ENCODE assay signal across 8 mouse cellular contexts in the genomic region with DNA sequence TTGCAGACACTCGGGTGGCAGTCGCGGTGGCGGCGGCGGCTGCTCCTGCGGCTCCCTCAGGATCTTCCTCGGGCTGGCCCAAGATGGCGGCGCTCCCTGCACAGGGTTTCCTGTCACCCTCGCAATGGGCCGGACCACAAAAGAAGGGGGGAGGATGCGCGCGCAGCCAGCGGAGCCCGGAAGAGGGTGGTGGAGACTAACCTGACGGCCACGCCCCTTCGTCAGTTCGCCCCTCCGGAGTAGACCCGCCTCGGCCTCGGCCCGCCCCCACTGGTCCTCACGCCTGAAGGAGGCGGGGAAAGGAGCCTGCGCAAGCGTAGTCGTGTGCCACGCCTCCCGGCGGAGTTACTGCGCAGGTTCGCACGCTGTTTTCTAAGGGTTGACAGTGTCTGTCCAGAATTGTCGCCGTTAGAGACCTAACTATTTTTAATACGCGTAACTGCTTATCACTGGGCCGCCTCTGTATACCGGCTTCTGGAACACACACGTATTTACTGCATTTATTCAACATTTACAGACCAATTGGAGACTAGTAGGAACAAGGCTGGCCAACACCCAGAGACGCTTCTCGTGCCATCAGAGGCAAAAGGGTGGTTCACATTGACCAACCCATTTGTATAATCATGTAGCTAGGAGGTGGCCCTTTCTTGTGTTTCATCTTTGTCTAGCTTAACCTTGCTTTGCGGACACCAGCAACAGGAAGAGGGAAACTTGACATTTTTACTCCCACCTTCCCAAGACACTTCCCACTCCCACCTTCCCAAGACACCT. TPM values are rescaled to one million over a fixed set of nuclear protein-coding genes. Genes with fewer than 3 reads are reported as not detected.
DNase-seq lines count a peak whose midpoint lies in the region; ATAC-seq and TF ChIP-seq lines count a peak whose summit lies in the region.

A gene (minus strand): TSS at position 223 of the 771 bp plus-strand sequence.

- intact Hi-C loops in heart, adult 2 months (cut with DNase I): loop anchor here (5.0 kb wide), 1 partner anchor 136 kb away; a partner anchor contains a TSS

- under 1% methylated on average over 35 of the region's 47 CpGs for WGBS in embryonic facial prominence, embryonic 14.5 days
- WGBS in heart, adult 2 months: under 1% methylated on average over 47 of the region's 47 CpGs
- under 1% methylated on average over 47 of the region's 47 CpGs for WGBS in limb, embryonic 13.5 days
- WGBS in midbrain, embryonic 16.5 days: 0% methylated on average over 47 of the region's 47 CpGs

- 0 out of 2 replicates have a peak, but pooled peaks cover 5% of the 10 kb centered on the region for H3K79me2 ChIP-seq in heart, adult 2 months (replicated peaks; ENCODE audit: control insufficient read depth, insufficient read depth, low read length)

- peak; percentile 75 for TF ChIP-seq EP300 in heart, adult 2 months (IDR thresholded peaks at IDR 0.05; ENCODE audit: insufficient read depth, low read depth, low read length)

- H3K4me2 ChIP-seq in embryonic facial prominence, embryonic 14.5 days (ENCODE audit: low read depth, low read length): peak within 1 kb of the TSS; percentile 86
- H3K4me2 ChIP-seq in limb, embryonic 13.5 days (replicated peaks): peak within 1 kb of the TSS; percentile 93
- peak within 1 kb of the TSS; percentile 94 for H3K4me2 ChIP-seq in midbrain, embryonic 16.5 days (ENCODE audit: low read length)

- H3K9ac ChIP-seq in embryonic facial prominence, embryonic 14.5 days (ENCODE audit: low read depth, low read length): peak within 1 kb of the TSS; percentile 100
- peak within 1 kb of the TSS; percentile 100 for H3K9ac ChIP-seq in heart, adult 2 months (ENCODE audit: low read depth, low read length)
- H3K9ac ChIP-seq in limb, embryonic 13.5 days: peak within 1 kb of the TSS; percentile 100
- peak within 1 kb of the TSS; percentile 99 for H3K9ac ChIP-seq in midbrain, embryonic 16.5 days (ENCODE audit: low read depth, low read length)

- TF ChIP-seq POLR2A in heart, adult 2 months (IDR thresholded peaks at IDR 0.05; ENCODE audit: insufficient read depth, low read depth, low read length): peak; percentile 99

- H3K4me3 ChIP-seq in embryonic facial prominence, embryonic 14.5 days (ENCODE audit: low read depth, low read length): peak within 1 kb of the TSS; percentile 99
- H3K4me3 ChIP-seq in heart, adult 2 months: peak within 1 kb of the TSS; percentile 86
- H3K4me3 ChIP-seq in limb, embryonic 13.5 days: peak within 1 kb of the TSS; percentile 100
- H3K4me3 ChIP-seq in midbrain, embryonic 16.5 days (ENCODE audit: low read depth, low read length): peak within 1 kb of the TSS; percentile 71

- peak; percentile 25; the same call in 1 of the 2 replicates for TF ChIP-seq CTCF in heart, adult 2 months (IDR thresholded peaks at IDR 0.05)

- H3K36me3 ChIP-seq in embryonic facial prominence, embryonic 14.5 days (ENCODE audit: control insufficient read depth, insufficient read depth, low read length): 0 out of 2 replicates have a peak, but pooled peaks cover 7% of the 10 kb centered on the region
- H3K36me3 ChIP-seq in heart, adult 2 months (ENCODE audit: control insufficient read depth, insufficient read depth, low read length): peaks cover 22% of the 10 kb centered on the region
- 0 out of 2 replicates have a peak, but pooled peaks cover 2% of the 10 kb centered on the region for H3K36me3 ChIP-seq in limb, embryonic 13.5 days
- no peaks in the 10 kb centered on the region for H3K36me3 ChIP-seq in midbrain, embryonic 16.5 days (ENCODE audit: control insufficient read depth, insufficient read depth, low read length)

- H3K9me3 ChIP-seq in embryonic facial prominence, embryonic 14.5 days (ENCODE audit: control insufficient read depth, low read length): no peaks in the 10 kb centered on the region
- H3K9me3 ChIP-seq in limb, embryonic 13.5 days: no peaks in the 10 kb centered on the region
- no peaks in the 10 kb centered on the region for H3K9me3 ChIP-seq in midbrain, embryonic 16.5 days (replicated peaks; ENCODE audit: control insufficient read depth, low read length, poor library complexity, severe bottlenecking)

- H3K27ac ChIP-seq in embryonic facial prominence, embryonic 14.5 days (replicated peaks; ENCODE audit: low read depth, low read length): peak within 1 kb of the TSS; percentile 99
- peak within 1 kb of the TSS; percentile 99 for H3K27ac ChIP-seq in heart, adult 2 months
- H3K27ac ChIP-seq in limb, embryonic 13.5 days: peak within 1 kb of the TSS; percentile 98
- H3K27ac ChIP-seq in midbrain, embryonic 16.5 days (ENCODE audit: low read length): peak within 1 kb of the TSS; percentile 99

- no peaks in the 10 kb centered on the region for H3K27me3 ChIP-seq in embryonic facial prominence, embryonic 14.5 days (replicated peaks; ENCODE audit: control insufficient read depth, insufficient read depth, low read length)
- H3K27me3 ChIP-seq in heart, adult 2 months (ENCODE audit: control insufficient read depth, insufficient read depth, low read length): no peaks in the 10 kb centered on the region
- H3K27me3 ChIP-seq in limb, embryonic 13.5 days: peaks cover 11% of the 10 kb centered on the region
- no peaks in the 10 kb centered on the region; the same call in 1 of the 2 replicates for H3K27me3 ChIP-seq in midbrain, embryonic 16.5 days (ENCODE audit: control insufficient read depth, insufficient read depth, low read depth, low read length)

- H3K4me1 ChIP-seq in embryonic facial prominence, embryonic 14.5 days (ENCODE audit: control insufficient read depth, insufficient read depth, low read length): peaks cover 16% of the 10 kb centered on the region
- peaks cover 8% of the 10 kb centered on the region for H3K4me1 ChIP-seq in heart, adult 2 months (ENCODE audit: control insufficient read depth, insufficient read depth, low read length)
- peaks cover 15% of the 10 kb centered on the region for H3K4me1 ChIP-seq in limb, embryonic 13.5 days
- peaks cover 25% of the 10 kb centered on the region for H3K4me1 ChIP-seq in midbrain, embryonic 16.5 days (ENCODE audit: control insufficient read depth, insufficient read depth, low read length)

- peak; percentile 99 for DNase-seq in 3T3-L1 (ENCODE audit: low read depth, low spot score)
- peak; percentile 100 for DNase-seq in adrenal gland, postnatal 4 days (ENCODE audit: low spot score in 2 of 2)
- peak; percentile 99 for DNase-seq in embryonic facial prominence, embryonic 14.5 days (ENCODE audit: low spot score)
- peak; percentile 99 to 100 for DNase-seq in heart, adult 2 months
- DNase-seq in kidney, adult 8-10 months: peak; percentile 99
- peak; percentile 99 to 100 for DNase-seq in spleen, postnatal 10 days (ENCODE audit: low spot score in 2 of 2)

- ATAC-seq in embryonic facial prominence, embryonic 14.5 days (ENCODE audit: low read depth): peak; percentile 97
- ATAC-seq in limb, embryonic 13.5 days (ENCODE audit: low FRiP score, low read depth): peak; percentile 98
- peak; percentile 97 for ATAC-seq in midbrain, embryonic 16.5 days

RNA-seq across cellular contexts. Expression of the gene that starts here (rescaled TPM):
- 100 to 1,000 TPM; 213 to 230 TPM for total RNA-seq in adrenal gland, postnatal 4 days (2021)
- polyA plus RNA-seq in embryonic facial prominence, embryonic 14.5 days (2014; fragmentation: Nextera tagmentation; extraction: Ambion mirVana): 278 and 298 TPM in 2 replicates
- 100 to 1,000 TPM; 129 to 135 TPM for total RNA-seq in heart, adult 2 months (2021)
- polyA plus RNA-seq in heart, adult 2 months (2012; rRNA removed): 61.4 and 70.1 TPM in 2 replicates
- 353 and 356 TPM in 2 replicates for polyA plus RNA-seq in limb, embryonic 13.5 days (2015; fragmentation: Nextera tagmentation; extraction: Ambion mirVana)
- 470 and 473 TPM in 2 replicates for polyA plus RNA-seq in midbrain, embryonic 16.5 days (2015; fragmentation: Nextera tagmentation; extraction: Ambion mirVana)

Comparison
In these comparisons a context has a peak if more than half of its experiments do, and no peak if none do; other contexts are left out.
1. Peak in every context shown above with its lines: DNase-seq, ATAC-seq, H3K4me3 ChIP-seq and H3K27ac ChIP-seq.